Mouse (Mus musculus) macrophage (primary cell): ENCODE measurements around the gene Hemgn. TPM values are rescaled to one million over a fixed set of nuclear protein-coding genes. Genes with fewer than 3 reads are reported as not detected.

Source experiments
- H3K27ac ChIP-seq: fragments of 350-480 bp; formaldehyde crosslinking; 2 replicates; pipeline ENCODE4 v1.9.0; 2021
- H3K36me3 ChIP-seq: fragments of 350-480 bp; formaldehyde crosslinking; 2 replicates; pipeline ENCODE4 v1.9.0; 2021; ENCODE audit errors: inconsistent target
- H3K4me3 ChIP-seq: fragments of 350-480 bp; formaldehyde crosslinking; 2 replicates; pipeline ENCODE4 v1.9.0; 2021; ENCODE audit errors: inconsistent target
- H3K79me2 ChIP-seq: fragments of 350-480 bp; formaldehyde crosslinking; 2 replicates; pipeline ENCODE4 v1.9.0; 2021; ENCODE audit errors: inconsistent target
- WGBS: methylation state at CpG from one replicate; pipeline ENCODE4 v1.1.7; 2026; ENCODE audit warnings: inconsistent platforms; ENCODE audit not compliant: missing documents; 5-methylcytosine and 5-hydroxymethylcytosine counted together
- polyA plus RNA-seq: library from polyadenylated mRNA; stranded (reverse); fragments of 250-400 nt; gene quantifications from 3 replicates; pipeline ENCODE4 v1.2.4, GENCODE M21; 2018; ENCODE audit warnings: inconsistent platforms

Hemgn gene
- polyA plus RNA-seq, 1 experiment from 2014 or later, result not detected

DNA sequence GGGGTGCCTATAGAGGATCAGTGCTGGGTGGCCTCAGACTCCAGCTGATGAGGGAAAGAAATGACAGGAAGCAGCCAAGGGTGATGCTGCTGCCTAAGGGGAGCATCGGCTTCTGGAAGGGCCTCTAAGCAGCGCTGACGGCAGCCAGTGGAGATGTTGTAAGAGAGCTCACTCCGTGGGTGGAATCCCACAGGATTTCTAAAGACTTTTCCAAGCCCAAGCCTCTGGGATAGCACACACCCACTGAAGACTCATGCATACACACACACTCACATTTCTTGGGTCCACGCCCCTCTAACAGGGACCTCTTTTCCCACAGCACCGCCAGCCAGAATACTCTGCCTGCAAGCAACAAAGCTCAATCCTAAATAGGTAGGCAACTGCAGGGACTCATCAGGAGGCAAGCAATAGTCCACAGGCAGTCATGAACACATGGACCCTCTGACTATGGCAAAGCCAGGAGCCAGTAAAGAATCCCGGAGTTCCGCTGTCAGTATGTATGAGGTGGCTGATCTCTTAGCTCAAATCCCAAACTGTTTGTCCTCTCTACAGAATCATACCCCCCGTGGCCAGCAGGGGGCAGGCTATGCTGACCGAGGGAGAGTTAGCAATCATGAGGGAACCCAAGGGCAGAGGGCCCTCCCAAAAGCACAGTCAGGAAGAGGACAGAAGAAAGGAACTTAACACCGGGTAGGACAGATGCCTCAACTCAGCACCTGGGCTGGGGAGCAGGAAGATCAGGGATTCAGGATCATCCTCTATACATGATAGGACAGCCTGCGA, 56.8 kb downstream of the Hemgn start:
- no peaks in the 10 kb centered on the region for H3K36me3 ChIP-seq
- no peak overlapping the region for H3K4me3 ChIP-seq
- H3K27ac ChIP-seq, result no peak overlapping the region
- no peaks in the 10 kb centered on the region for H3K79me2 ChIP-seq
- WGBS, result 57% methylated on average over 12 of the region's 12 CpGs

GRCm38 (mm10) chr4:46353045-46353444, 60.3 kb downstream of the Hemgn start:
- WGBS, result 29% methylated on average over 10 of the region's 10 CpGs
- no peaks in the 10 kb centered on the region for H3K79me2 ChIP-seq
- no peak overlapping the region for H3K27ac ChIP-seq
- H3K36me3 ChIP-seq, result no peaks in the 10 kb centered on the region
- H3K4me3 ChIP-seq, result no peak overlapping the region

DNA sequence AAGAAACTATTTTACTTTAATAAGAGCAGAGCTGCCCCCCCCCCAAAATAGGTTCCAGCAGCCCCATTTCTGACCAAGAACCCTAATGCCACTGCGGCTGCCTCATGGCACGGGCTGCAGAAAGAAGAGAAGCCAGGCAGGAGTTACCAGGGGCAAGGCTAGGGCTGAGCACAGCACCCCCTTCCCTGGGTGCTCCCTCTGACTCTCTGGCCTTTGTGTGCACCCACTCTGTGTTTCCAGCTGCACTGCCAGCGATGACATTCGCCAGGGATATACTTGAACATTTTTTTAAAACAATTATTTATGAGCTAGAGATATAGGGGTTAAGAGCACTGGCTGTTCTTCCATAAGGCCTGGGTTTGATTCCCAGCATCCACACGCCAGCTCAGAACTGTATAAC, 63.8 kb downstream of the Hemgn start:
- WGBS, result 92% methylated on average over 5 of the region's 5 CpGs
- no peaks in the 10 kb centered on the region for H3K36me3 ChIP-seq

DNA sequence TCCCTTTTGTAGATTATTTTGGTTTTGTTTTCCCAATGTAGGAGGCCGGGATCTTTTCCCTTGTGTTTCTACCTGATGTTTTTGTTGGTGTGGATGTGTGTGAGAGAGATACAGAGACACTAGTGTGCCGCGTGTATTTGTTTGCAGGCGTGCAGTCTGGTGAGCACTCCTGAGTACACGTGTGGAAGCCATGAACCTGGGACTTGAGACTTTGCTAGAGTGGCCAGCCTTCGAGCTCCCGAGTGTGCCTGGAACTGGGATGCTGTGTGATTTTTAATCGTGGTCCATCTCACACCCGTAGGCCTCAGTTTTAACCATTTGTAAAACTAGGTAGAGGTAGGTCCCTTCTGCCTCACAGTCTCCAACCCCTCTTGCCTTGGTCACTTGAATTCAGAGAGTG, 64.4 kb downstream of the Hemgn start:
- H3K4me3 ChIP-seq, result no peak overlapping the region
- WGBS, result 56% methylated on average over 9 of the region's 9 CpGs
- no peak overlapping the region for H3K27ac ChIP-seq
- H3K79me2 ChIP-seq, result no peaks in the 10 kb centered on the region
- no peaks in the 10 kb centered on the region for H3K36me3 ChIP-seq

More for the DNA sequence above, 63.8 kb downstream of the Hemgn start:
- H3K4me3 ChIP-seq, result no peak overlapping the region
- no peaks in the 10 kb centered on the region for H3K79me2 ChIP-seq
- H3K27ac ChIP-seq, result no peak overlapping the region

GRCm38 (mm10) chr4:46347580-46348515, 65.5 kb downstream of the Hemgn start:
- Histone ChIP-seq H3K36me3 (no peaks in the 10 kb centered on the region), H3K27ac (no peak overlapping the region), H3K79me2 (no peaks in the 10 kb centered on the region), H3K4me3 (no peak overlapping the region)
- 8% methylated on average over 38 of the region's 41 CpGs for WGBS

DNA sequence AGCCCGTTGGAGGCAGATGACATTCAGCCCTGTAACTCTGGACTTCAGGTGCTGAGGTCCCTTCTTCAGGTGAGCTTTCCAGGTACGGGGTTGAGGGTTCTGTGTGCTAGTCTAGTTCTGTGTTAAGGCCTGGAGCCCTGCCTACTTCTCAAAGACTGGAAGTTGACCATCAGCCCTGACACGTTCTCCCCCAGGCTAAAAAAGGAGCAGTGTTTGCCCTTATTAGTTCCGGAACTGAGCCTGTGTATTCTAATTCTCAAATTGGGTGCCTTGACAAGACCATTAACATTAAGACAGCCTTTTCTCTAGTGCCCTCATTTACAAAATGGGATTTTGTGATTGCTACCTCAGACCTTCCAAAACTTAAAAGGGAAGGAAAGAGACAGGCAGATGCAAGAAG, 66.2 kb downstream of the Hemgn start:
- 12% methylated on average over 4 of the region's 4 CpGs for WGBS
- Histone ChIP-seq H3K79me2 (no peaks in the 10 kb centered on the region), H3K27ac (no peak overlapping the region), H3K36me3 (no peaks in the 10 kb centered on the region), H3K4me3 (no peak overlapping the region)

DNA sequence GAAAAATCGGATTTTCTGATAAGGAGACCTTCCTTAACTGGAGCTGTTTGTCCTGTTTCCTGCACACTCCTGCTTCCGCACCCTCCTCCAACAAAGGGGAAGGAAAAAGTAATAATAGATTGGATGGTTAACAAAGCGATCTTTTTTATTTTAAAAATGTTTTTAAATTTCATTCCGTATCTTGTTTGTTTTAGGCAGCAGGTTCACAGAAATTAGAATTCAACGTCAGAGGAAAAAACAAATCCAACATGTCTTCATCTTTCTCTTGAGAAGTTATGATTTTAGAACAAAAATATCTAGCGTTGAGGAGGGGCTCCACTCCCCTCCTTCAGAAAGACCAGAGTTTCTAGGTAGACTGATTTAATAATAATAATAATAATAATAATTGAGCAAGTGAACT, 67.1 kb downstream of the Hemgn start:
- Histone ChIP-seq H3K36me3 (no peaks in the 10 kb centered on the region), H3K27ac (no peak overlapping the region), H3K79me2 (no peaks in the 10 kb centered on the region), H3K4me3 (no peak overlapping the region)
- 21% methylated on average over 6 of the region's 6 CpGs for WGBS

GRCm38 (mm10) chr4:46345773-46346100, 67.6 kb downstream of the Hemgn start:
- Histone ChIP-seq H3K36me3 (no peaks in the 10 kb centered on the region), H3K4me3 (no peak overlapping the region), H3K27ac (no peak overlapping the region), H3K79me2 (no peaks in the 10 kb centered on the region)
- WGBS, result 34% methylated on average over 3 of the region's 3 CpGs

DNA sequence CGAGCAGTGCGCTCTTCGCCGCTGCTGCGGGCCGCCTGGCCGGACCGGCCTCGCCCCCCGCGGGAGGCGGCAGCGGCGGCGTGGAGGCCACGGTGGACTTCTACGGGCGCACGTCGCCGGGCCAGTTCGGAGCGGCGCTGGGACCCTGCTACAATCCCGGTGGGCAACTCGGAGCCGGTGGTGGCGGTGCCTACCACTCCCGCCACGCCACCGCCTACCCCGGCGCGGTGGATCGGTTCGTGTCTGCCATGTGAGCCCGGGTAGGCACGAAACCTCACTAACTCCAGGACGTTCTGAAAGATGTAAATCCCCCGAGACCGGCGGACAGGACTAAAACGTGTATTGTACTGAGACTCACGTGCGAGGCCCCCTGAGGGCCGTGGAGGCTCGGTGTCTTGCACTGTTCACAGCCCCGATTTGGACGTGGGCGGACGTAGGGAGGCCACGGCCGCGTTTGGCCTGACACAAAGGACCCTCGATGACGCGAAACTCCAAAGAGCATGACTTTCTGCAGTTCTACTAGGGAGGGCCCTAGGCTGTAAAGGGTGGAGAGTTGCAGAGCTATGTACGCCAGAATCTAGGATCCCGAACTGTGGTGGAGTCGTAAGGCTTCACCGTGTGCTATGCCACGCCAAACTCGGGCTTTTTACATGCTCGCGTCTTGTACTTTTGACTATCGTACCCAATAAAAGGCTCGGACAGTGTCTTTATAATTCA, 68.1 kb downstream of the Hemgn start:
- no peaks in the 10 kb centered on the region for H3K79me2 ChIP-seq
- WGBS, result 14% methylated on average over 67 of the region's 67 CpGs
- H3K36me3 ChIP-seq, result no peaks in the 10 kb centered on the region
- no peak overlapping the region for H3K27ac ChIP-seq
- H3K4me3 ChIP-seq, result no peak overlapping the region

- H3K27ac ChIP-seq, result no peak overlapping the region
- no peak overlapping the region for H3K4me3 ChIP-seq
- H3K79me2 ChIP-seq, result no peaks in the 10 kb centered on the region
- WGBS, result 1% methylated on average over 49 of the region's 51 CpGs
- no peaks in the 10 kb centered on the region for H3K36me3 ChIP-seq
Measured at GRCm38 (mm10) chr4:46344288-46344687, 69.0 kb downstream of the Hemgn start.

Other genes with a start within 250 kb of the Hemgn start
- gene Xpa, start 217.2 kb downstream of the Hemgn start, polyA plus RNA-seq, result 15.9 to 35.4 TPM (median 24.1 TPM) in 3 replicates
- gene Foxe1, start 69.9 kb downstream of the Hemgn start, polyA plus RNA-seq, result not detected in 3 replicates
- 3.9 to 6.6 TPM (median 5.2 TPM) in 3 replicates for gene Trmo, start 24.1 kb downstream of the Hemgn start, polyA plus RNA-seq
- 116 to 339 TPM (median 295 TPM) in 3 replicates for gene Anp32b, start 37.4 kb upstream of the Hemgn start, polyA plus RNA-seq
- 32.4 to 51.6 TPM (median 48.9 TPM) in 3 replicates for gene Nans, start 75.7 kb upstream of the Hemgn start, polyA plus RNA-seq
- 89.8 to 107 TPM (median 90.1 TPM) in 3 replicates for gene Trim14, start 122.6 kb upstream of the Hemgn start, polyA plus RNA-seq
- gene Coro2a, start 188.7 kb upstream of the Hemgn start, polyA plus RNA-seq, result 34.5 to 36.9 TPM (median 35.4 TPM) in 3 replicates
- gene Tbc1d2, start 236.7 kb upstream of the Hemgn start, polyA plus RNA-seq, result 8.8 to 14.9 TPM (median 9.6 TPM) in 3 replicates